Mouse (Mus musculus) 3T3-L1 (cell line): ENCODE results near the gene Acvr1b.

Source experiments
- DNase-seq: peaks from one replicate; pipeline ENCODE4 v3.0.0-alpha.2; 2015; ENCODE audit warnings: low read depth, low spot score

The Acvr1b gene

GRCm38 (mm10) chr15:101230503-101230902 is 56.6 kb downstream of the Acvr1b start:
- no peak for DNase-seq

- DNase-seq = peak; percentile 73
These were observed 57.3 kb downstream of the Acvr1b start for GRCm38 (mm10) chr15:101230995-101231647.

GRCm38 (mm10) chr15:101231648-101232180 is 57.8 kb downstream of the Acvr1b start:
- DNase-seq = no peak

- no peak for DNase-seq
These were observed 58.7 kb downstream of the Acvr1b start for GRCm38 (mm10) chr15:101232607-101233006.

- no peak for DNase-seq
These were observed 59.3 kb downstream of the Acvr1b start for GRCm38 (mm10) chr15:101233183-101233582.

- no peak for DNase-seq
These were observed 59.9 kb downstream of the Acvr1b start for GRCm38 (mm10) chr15:101233641-101234275.

- DNase-seq = no peak
These were observed 60.9 kb downstream of the Acvr1b start for GRCm38 (mm10) chr15:101234611-101235341.

GRCm38 (mm10) chr15:101235342-101235698 is 61.5 kb downstream of the Acvr1b start:
- DNase-seq = no peak

- DNase-seq = no peak
These were observed 62.0 kb downstream of the Acvr1b start for GRCm38 (mm10) chr15:101235728-101236327.

- peak; percentile 83 for DNase-seq
These were observed 63.0 kb downstream of the Acvr1b start for GRCm38 (mm10) chr15:101236878-101237277.

GRCm38 (mm10) chr15:101238885-101239511 is 65.1 kb downstream of the Acvr1b start:
- peak; percentile 46 for DNase-seq

GRCm38 (mm10) chr15:101239821-101240220 is 66.0 kb downstream of the Acvr1b start:
- DNase-seq = no peak

- peak; percentile 97 for DNase-seq
These were observed 66.9 kb downstream of the Acvr1b start for GRCm38 (mm10) chr15:101240799-101241204.

GRCm38 (mm10) chr15:101241236-101241635 is 67.4 kb downstream of the Acvr1b start:
- DNase-seq = no peak

GRCm38 (mm10) chr15:101241853-101242252 is 68.0 kb downstream of the Acvr1b start:
- DNase-seq = no peak

GRCm38 (mm10) chr15:101242645-101243044 is 68.8 kb downstream of the Acvr1b start:
- DNase-seq = peak; percentile 36

GRCm38 (mm10) chr15:101244012-101244411 is 70.1 kb downstream of the Acvr1b start:
- no peak for DNase-seq

GRCm38 (mm10) chr15:101246231-101247154 is 72.6 kb downstream of the Acvr1b start:
- DNase-seq = peak; percentile 99

GRCm38 (mm10) chr15:101247155-101247498 is 73.3 kb downstream of the Acvr1b start:
- DNase-seq = no peak

- DNase-seq = no peak
These were observed 74.3 kb downstream of the Acvr1b start for GRCm38 (mm10) chr15:101248029-101248710.
